Mouse (Mus musculus) midbrain, embryonic 15.5 days (tissue): Measurements from ENCODE around the gene Snx30. TPM values are rescaled to one million over a fixed set of nuclear protein-coding genes. Genes with fewer than 3 reads are reported as not detected.

Experiments
- ATAC-seq: fragments of 200-750 bp; cut with Nextera tagmentation; replicated peaks from 2 replicates; pipeline ENCODE4 v1.8.0; 2017; ENCODE audit warnings: moderate TSS enrichment
- H3K27ac ChIP-seq: fragments of 300-500 bp; sonication (generic); 2 replicates; pipeline ENCODE4 v1.5.1; 2015; ENCODE audit warnings: mild to moderate bottlenecking, inconsistent platforms
- H3K27me3 ChIP-seq: fragments of 300-500 bp; sonication (generic); replicated peaks from 2 replicates; pipeline ENCODE4 v1.6.1; 2015; ENCODE audit warnings: inconsistent platforms
- H3K36me3 ChIP-seq: fragments of 300-500 bp; sonication (generic); replicated peaks from 2 replicates; pipeline ENCODE4 v1.6.1; 2015; ENCODE audit warnings: inconsistent platforms
- H3K4me1 ChIP-seq: fragments of 300-500 bp; sonication (generic); 2 replicates; pipeline ENCODE4 v1.6.1; 2015; ENCODE audit warnings: inconsistent platforms
- H3K4me2 ChIP-seq: fragments of 300-500 bp; sonication (generic); 2 replicates; pipeline ENCODE4 v1.6.1; 2015; ENCODE audit warnings: inconsistent platforms, mild to moderate bottlenecking, moderate library complexity
- H3K4me3 ChIP-seq: fragments of 300-500 bp; sonication (generic); 2 replicates; pipeline ENCODE4 v1.5.1; 2015; ENCODE audit warnings: mild to moderate bottlenecking, inconsistent platforms
- H3K9ac ChIP-seq: fragments of 300-500 bp; sonication (generic); 2 replicates; pipeline ENCODE4 v1.6.1; 2015; ENCODE audit warnings: mild to moderate bottlenecking, inconsistent platforms
- H3K9me3 ChIP-seq: fragments of 300-500 bp; sonication (generic); 2 replicates; pipeline ENCODE4 v1.6.1; 2016; ENCODE audit warnings: inconsistent platforms
- WGBS: fragments of 180-500 bp; shearing (Covaris S2); methylation state at CpG from one replicate; pipeline ENCODE4 v1.1.7; 2015; ENCODE audit warnings: mixed read lengths; 5-methylcytosine and 5-hydroxymethylcytosine counted together
- polyA plus RNA-seq: library from polyadenylated mRNA; unstranded; fragments of >200 nt; fragmentation: Nextera tagmentation; extraction: Ambion mirVana; gene quantifications from 2 replicates; pipeline ENCODE4 v1.2.1, GENCODE M21; 2015

Gene Snx30
- polyA plus RNA-seq, 1 experiment from 2014 or later: 22.4 TPM

- WGBS: 91% methylated on average over 6 of the region's 6 CpGs
- ATAC-seq: no peak
- H3K4me3 ChIP-seq: no peak overlapping the region
Observed at GRCm38 (mm10) chr4:59901810-59902209, 96.2 kb downstream of the Snx30 start.

GRCm38 (mm10) chr4:59902547-59902946 lies 96.9 kb downstream of the Snx30 start:
- H3K27me3 ChIP-seq: no peaks in the 10 kb centered on the region
- ATAC-seq: no peak
- no peak overlapping the region for H3K9ac ChIP-seq
- H3K4me2 ChIP-seq: no peak overlapping the region
- H3K4me3 ChIP-seq: no peak overlapping the region
- H3K4me1 ChIP-seq: no peaks in the 10 kb centered on the region
- no peak overlapping the region for H3K27ac ChIP-seq
- H3K9me3 ChIP-seq: no peaks in the 10 kb centered on the region
- 63% methylated on average over 6 of the region's 6 CpGs for WGBS
- 0 out of 2 replicates have a peak, but pooled peaks cover 3% of the 10 kb centered on the region for H3K36me3 ChIP-seq

More at GRCm38 (mm10) chr4:59901810-59902209, 96.2 kb downstream of the Snx30 start:
- no peaks in the 10 kb centered on the region for H3K4me1 ChIP-seq
- H3K9me3 ChIP-seq: no peaks in the 10 kb centered on the region
- H3K27me3 ChIP-seq: no peaks in the 10 kb centered on the region
- no peak overlapping the region for H3K9ac ChIP-seq
- no peak overlapping the region for H3K27ac ChIP-seq
- H3K4me2 ChIP-seq: no peak overlapping the region
- H3K36me3 ChIP-seq: 0 out of 2 replicates have a peak, but pooled peaks cover 3% of the 10 kb centered on the region

GRCm38 (mm10) chr4:59907092-59907491 lies 101.5 kb downstream of the Snx30 start:
- Histone ChIP-seq H3K9ac (no peak overlapping the region), H3K27me3 (no peaks in the 10 kb centered on the region), H3K4me2 (no peak overlapping the region), H3K36me3 (no peaks in the 10 kb centered on the region), H3K9me3 (no peaks in the 10 kb centered on the region), H3K4me3 (no peak overlapping the region), H3K4me1 (no peaks in the 10 kb centered on the region), H3K27ac (no peak overlapping the region)
- ATAC-seq: no peak
- 86% methylated on average over 6 of the region's 6 CpGs for WGBS

GRCm38 (mm10) chr4:59907657-59908230 lies 102.1 kb downstream of the Snx30 start:
- H3K4me2 ChIP-seq: no peak overlapping the region
- no peak overlapping the region for H3K27ac ChIP-seq
- no peaks in the 10 kb centered on the region; the same call in 1 of the 2 replicates for H3K27me3 ChIP-seq
- no peaks in the 10 kb centered on the region for H3K4me1 ChIP-seq
- WGBS: 55% methylated on average over 10 of the region's 10 CpGs
- ATAC-seq: no peak
- no peaks in the 10 kb centered on the region for H3K9me3 ChIP-seq
- no peak overlapping the region for H3K9ac ChIP-seq
- H3K36me3 ChIP-seq: no peaks in the 10 kb centered on the region
- no peak overlapping the region for H3K4me3 ChIP-seq

- H3K36me3 ChIP-seq: no peaks in the 10 kb centered on the region
- no peaks in the 10 kb centered on the region for H3K9me3 ChIP-seq
- H3K9ac ChIP-seq: no peak overlapping the region
- no peaks in the 10 kb centered on the region for H3K4me1 ChIP-seq
- H3K4me2 ChIP-seq: no peak overlapping the region
- 95% methylated on average over 2 of the region's 2 CpGs for WGBS
- H3K27ac ChIP-seq: no peak overlapping the region
- no peaks in the 10 kb centered on the region; the same call in 1 of the 2 replicates for H3K27me3 ChIP-seq
- ATAC-seq: no peak
- H3K4me3 ChIP-seq: no peak overlapping the region
Observed at GRCm38 (mm10) chr4:59908785-59909184, 103.1 kb downstream of the Snx30 start.

DNA sequence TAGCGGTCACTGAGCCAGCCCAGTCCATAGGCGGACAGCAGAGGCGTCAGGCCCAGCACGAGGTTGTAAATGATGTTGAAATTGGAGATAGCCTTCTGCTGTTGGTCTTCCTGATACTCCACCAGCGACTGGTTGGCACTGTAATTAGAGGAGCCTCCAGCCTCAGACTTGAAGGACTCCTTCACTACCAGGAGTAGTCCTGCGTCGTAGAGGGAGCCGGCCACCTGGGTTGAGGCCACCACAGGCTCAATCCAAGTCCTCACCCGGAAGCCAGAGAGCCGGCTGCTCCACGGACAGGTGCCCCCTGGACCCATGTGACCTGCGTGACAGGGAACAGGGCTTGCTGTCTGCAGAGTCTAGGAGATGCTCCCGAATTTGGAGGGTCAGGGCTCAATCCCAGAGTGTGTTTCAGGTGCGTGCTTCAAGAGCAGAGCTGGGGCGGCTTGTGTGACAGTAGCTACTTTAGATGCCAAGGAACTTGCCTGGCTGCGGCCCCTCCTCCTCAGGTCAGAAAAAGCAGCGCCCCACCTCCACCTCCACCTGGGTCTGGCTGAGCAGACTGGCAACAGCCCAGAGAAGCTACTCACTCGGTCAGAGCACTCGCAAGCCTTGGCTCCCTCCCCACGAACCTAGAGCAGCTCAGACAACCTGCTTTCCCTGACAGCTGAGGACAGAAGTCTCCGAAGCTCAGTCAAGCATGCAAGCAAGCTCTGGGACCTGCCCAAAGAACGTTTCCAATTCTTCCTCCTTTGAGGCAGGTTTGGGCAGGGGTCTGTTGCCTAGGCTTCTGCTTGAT lies 109.2 kb downstream of the Snx30 start, which contains the start of gene Slc46a2:
Gene Slc46a2 (minus strand): TSS at position 449 of the 796 bp plus-strand sequence.
- H3K4me2 ChIP-seq: no peak within 1 kb of the TSS; the same call in 1 of the 2 replicates
- H3K9me3 ChIP-seq: no peaks in the 10 kb centered on the region
- H3K4me3 ChIP-seq: no peak within 1 kb of the TSS
- 15% methylated on average over 22 of the region's 22 CpGs for WGBS
- no peak within 1 kb of the TSS for H3K9ac ChIP-seq
- peak; percentile 14; the same call in 1 of the 2 replicates for ATAC-seq
- H3K27me3 ChIP-seq: no peaks in the 10 kb centered on the region; the same call in 1 of the 2 replicates
- H3K4me1 ChIP-seq: no peaks in the 10 kb centered on the region
- H3K36me3 ChIP-seq: no peaks in the 10 kb centered on the region
- H3K27ac ChIP-seq: no peak within 1 kb of the TSS

DNA sequence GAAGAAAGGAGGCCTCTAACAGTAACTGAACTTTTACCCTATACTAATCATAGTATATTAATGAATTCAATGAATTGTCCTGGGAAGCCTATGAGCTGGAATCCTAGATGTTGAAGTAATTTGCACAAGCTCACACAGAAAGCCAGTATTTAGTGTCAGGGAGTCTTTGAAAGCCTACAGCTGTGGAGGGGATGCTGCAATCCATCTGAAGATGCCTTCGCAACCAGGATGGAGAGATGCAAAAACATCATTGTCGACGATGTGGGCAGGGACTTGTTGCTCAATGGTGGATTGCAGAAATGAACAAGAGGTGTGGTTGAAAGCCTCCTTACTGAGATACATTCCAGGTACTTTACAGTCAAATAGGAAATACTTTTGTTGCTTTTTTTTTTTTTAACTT lies 112.3 kb downstream of the Snx30 start:
- no peaks in the 10 kb centered on the region for H3K36me3 ChIP-seq
- H3K9me3 ChIP-seq: no peaks in the 10 kb centered on the region
- H3K4me2 ChIP-seq: no peak overlapping the region
- no peak overlapping the region for H3K27ac ChIP-seq
- H3K4me3 ChIP-seq: no peak overlapping the region
- no peak for ATAC-seq
- no peaks in the 10 kb centered on the region for H3K4me1 ChIP-seq
- H3K27me3 ChIP-seq: no peaks in the 10 kb centered on the region
- WGBS: 89% methylated on average over 3 of the region's 3 CpGs
- H3K9ac ChIP-seq: no peak overlapping the region

GRCm38 (mm10) chr4:59925082-59925481 lies 119.4 kb downstream of the Snx30 start:
- Histone ChIP-seq H3K4me3 (no peak overlapping the region), H3K27me3 (no peaks in the 10 kb centered on the region), H3K9ac (no peak overlapping the region), H3K27ac (no peak overlapping the region), H3K36me3 (no peaks in the 10 kb centered on the region), H3K4me2 (no peak overlapping the region), H3K9me3 (no peaks in the 10 kb centered on the region), H3K4me1 (no peaks in the 10 kb centered on the region)
- WGBS: 82% methylated on average over 9 of the region's 9 CpGs
- no peak for ATAC-seq

DNA sequence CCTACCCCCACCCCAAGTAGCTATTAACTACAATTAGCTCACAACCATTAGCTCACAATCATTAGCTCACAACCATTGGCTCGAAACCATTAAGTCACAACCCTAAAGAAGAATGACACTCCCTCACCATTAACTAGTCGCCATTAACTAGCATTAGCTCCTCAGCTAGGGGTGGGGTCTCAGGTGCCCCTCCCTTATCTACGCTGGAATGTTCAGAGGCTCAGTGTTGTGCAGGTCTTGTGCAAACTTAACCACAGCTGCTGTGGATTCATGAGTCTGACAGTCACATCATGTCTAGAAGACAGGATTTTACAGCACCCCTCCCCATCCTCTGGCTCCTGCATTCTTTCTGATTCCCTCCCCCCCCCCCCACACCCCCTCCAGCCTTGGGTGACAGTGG lies 122.0 kb downstream of the Snx30 start:
- Histone ChIP-seq H3K4me2 (no peak overlapping the region), H3K4me3 (no peak overlapping the region), H3K9ac (no peak overlapping the region), H3K27me3 (no peaks in the 10 kb centered on the region), H3K9me3 (no peaks in the 10 kb centered on the region), H3K4me1 (no peaks in the 10 kb centered on the region), H3K36me3 (no peaks in the 10 kb centered on the region), H3K27ac (no peak overlapping the region)
- WGBS: 94% methylated on average over 3 of the region's 3 CpGs
- ATAC-seq: no peak

DNA sequence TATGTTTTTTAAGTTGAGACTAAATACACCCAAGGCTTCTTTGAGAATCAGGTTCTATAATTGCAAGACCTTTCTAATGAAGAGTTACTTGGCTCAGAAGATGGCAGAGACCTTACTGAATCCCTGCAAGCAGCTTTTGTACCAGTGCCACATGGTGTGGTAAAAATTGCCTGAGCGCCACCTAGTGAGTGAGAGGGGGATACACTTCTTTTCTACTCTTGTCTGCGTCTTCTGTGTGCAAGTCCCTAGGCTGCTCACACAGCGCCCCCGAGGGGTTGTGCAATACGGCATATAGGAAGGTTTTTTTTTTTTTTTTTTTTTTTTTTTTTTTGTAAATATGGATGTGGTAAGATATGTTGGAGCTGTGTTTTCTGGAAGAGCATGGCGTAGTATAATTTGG lies 122.7 kb downstream of the Snx30 start:
- WGBS: 25% methylated on average over 6 of the region's 6 CpGs
- H3K36me3 ChIP-seq: no peaks in the 10 kb centered on the region
- H3K4me3 ChIP-seq: no peak overlapping the region
- no peak overlapping the region for H3K27ac ChIP-seq
- no peak overlapping the region for H3K9ac ChIP-seq
- peak; percentile 41; the same call in 1 of the 2 replicates for ATAC-seq
- H3K9me3 ChIP-seq: no peaks in the 10 kb centered on the region
- H3K27me3 ChIP-seq: no peaks in the 10 kb centered on the region
- no peaks in the 10 kb centered on the region for H3K4me1 ChIP-seq
- H3K4me2 ChIP-seq: no peak overlapping the region

DNA sequence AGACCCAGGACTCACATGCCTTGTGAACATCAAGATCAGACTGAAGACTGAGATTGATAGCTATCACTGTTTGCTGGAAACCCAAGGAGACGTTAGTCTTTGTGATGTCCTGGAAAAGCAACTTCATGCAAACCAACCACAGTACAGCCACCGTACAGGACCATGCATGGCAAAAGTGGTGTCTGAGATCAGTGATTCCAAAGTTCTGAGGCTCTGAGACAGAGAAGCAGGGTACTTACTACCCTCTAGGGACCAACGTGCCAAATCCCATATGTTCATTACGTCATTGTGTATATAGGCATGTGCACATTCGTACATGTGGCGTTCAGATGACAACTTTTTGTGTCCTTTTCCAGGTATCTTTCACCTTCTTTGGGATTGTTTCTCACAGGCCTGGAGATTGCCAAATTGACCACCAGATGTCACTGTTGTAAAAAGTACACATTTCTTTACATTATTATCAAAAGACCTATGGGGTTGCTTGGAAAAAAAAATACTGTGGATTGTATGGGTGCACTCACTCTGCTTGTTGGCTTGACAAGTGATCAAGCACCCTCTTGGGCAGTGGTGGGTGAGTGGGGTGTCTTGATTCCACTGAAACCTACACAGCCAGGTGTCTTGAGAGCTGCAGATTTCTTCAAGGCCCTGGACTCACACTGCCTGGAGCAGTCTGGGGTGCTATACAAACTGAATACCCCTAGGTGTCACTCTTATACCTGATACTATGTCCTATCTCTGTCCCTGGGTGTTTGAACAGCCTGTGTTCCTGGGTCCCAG lies 127.1 kb downstream of the Snx30 start:
- no peak overlapping the region for H3K9ac ChIP-seq

DNA sequence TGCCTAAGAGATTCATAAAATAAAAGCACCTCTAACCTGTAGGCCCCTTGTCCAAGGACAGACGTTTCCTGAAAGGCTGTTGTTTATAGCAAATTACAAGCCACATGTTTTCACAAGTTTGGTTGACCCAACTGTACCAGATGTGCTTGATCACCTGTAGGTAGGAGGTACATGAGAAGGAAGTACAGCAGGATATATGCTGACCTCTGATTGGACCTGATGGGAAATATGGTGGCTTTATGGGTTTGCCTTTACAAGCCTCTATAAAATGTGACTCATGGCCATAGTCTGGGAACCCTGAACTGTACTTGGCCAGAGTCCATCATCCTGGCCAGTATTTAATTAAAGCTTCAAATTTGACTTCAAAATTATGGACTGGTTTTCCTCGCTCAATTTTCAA lies 131.9 kb downstream of the Snx30 start:
- Histone ChIP-seq H3K4me2 (no peak overlapping the region), H3K4me3 (no peak overlapping the region), H3K9me3 (no peaks in the 10 kb centered on the region), H3K27ac (no peak overlapping the region), H3K36me3 (no peaks in the 10 kb centered on the region), H3K27me3 (no peaks in the 10 kb centered on the region), H3K9ac (no peak overlapping the region), H3K4me1 (no peaks in the 10 kb centered on the region)
- ATAC-seq: no peak
- WGBS: 80% methylated on average over 2 of the region's 2 CpGs

More for the DNA sequence above, 127.1 kb downstream of the Snx30 start:
- ATAC-seq: peak; percentile 94
- Histone ChIP-seq H3K27ac (no peak overlapping the region), H3K9me3 (no peaks in the 10 kb centered on the region), H3K27me3 (no peaks in the 10 kb centered on the region), H3K4me1 (no peaks in the 10 kb centered on the region), H3K4me3 (no peak overlapping the region), H3K4me2 (no peak overlapping the region), H3K36me3 (no peaks in the 10 kb centered on the region)
- 60% methylated on average over 6 of the region's 6 CpGs for WGBS
